Mouse (Mus musculus): ENCODE results near the gene Clstn3. TPM values are rescaled to one million over a fixed set of nuclear protein-coding genes. Genes with fewer than 3 reads are reported as not detected.

Gene Clstn3
- polyA plus RNA-seq, 1 experiment from 2014 or later = 94.2 TPM

DNA sequence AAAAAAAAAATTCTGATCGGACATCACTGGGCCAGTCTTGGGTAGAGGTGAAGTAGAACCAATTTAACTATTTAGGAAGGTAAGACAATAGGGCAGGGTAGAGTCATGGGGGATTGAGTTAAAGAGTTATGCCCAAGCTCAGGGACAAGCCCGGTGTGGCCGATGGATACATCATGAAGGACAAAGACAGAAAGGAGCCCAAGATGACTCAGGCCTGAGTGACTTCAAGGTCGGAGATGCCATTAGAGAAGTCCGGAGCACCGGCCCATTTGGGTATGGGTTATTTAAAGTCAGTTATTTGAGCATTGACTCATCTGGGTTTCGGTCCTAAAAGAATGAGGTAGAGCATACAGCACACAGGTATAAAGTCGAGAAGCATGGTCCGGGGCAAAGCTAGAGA lies 18.1 kb downstream of the Clstn3 start:
- H3K9ac ChIP-seq = no peak overlapping the region
- no peaks in the 10 kb centered on the region for H3K9me3 ChIP-seq (ENCODE audit: control insufficient read depth, low read length)
- 98% methylated on average over 9 of the region's 9 CpGs for WGBS
- no peaks in the 10 kb centered on the region for H3K4me1 ChIP-seq (replicated peaks; ENCODE audit: control insufficient read depth, insufficient read depth, low read length)
- ATAC-seq (ENCODE audit: low FRiP score) (no peak), DNase-seq (ENCODE audit: low spot score) (no peak)
- no peak overlapping the region for H3K27ac ChIP-seq
- peaks cover 65% of the 10 kb centered on the region for H3K36me3 ChIP-seq (replicated peaks; ENCODE audit: control insufficient read depth, insufficient read depth)
- no peaks in the 10 kb centered on the region for H3K27me3 ChIP-seq (ENCODE audit: control insufficient read depth, insufficient read depth, low read length)
- no peak overlapping the region for H3K4me2 ChIP-seq (replicated peaks)
- H3K4me3 ChIP-seq (replicated peaks; ENCODE audit: low read length) = no peak overlapping the region

DNA sequence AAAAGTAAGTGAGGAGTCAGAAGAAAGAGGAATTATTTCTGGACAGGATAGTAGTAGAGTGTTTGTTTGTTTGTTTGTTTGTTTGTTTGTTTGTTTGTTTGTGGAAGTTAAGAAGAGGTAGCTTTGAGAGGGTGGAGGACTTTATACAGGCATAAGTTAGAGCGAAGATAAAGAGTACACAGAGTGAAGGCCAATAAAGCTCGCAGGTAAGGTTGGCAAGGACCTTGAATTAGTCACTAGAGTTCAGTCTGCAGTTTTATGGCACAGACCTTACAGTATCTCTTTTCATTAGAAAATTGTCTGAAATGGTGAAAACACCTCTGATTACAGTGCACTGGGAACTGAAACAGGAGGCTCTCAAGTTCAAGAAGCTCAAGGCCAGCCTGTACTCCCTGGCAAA lies 18.6 kb downstream of the Clstn3 start:
- H3K27me3 ChIP-seq (ENCODE audit: control insufficient read depth, insufficient read depth, low read length) = no peaks in the 10 kb centered on the region
- DNase-seq (ENCODE audit: low spot score) = no peak
- no peak overlapping the region for H3K9ac ChIP-seq
- ATAC-seq (ENCODE audit: low FRiP score) = no peak
- no peak overlapping the region for H3K4me3 ChIP-seq (replicated peaks; ENCODE audit: low read length)
- H3K27ac ChIP-seq = no peak overlapping the region
- no peak overlapping the region for H3K4me2 ChIP-seq (replicated peaks)
- peaks cover 65% of the 10 kb centered on the region for H3K36me3 ChIP-seq (replicated peaks; ENCODE audit: control insufficient read depth, insufficient read depth)
- no peaks in the 10 kb centered on the region for H3K4me1 ChIP-seq (replicated peaks; ENCODE audit: control insufficient read depth, insufficient read depth, low read length)
- H3K9me3 ChIP-seq (ENCODE audit: control insufficient read depth, low read length) = no peaks in the 10 kb centered on the region
- 90% methylated on average over 2 of the region's 2 CpGs for WGBS

DNA sequence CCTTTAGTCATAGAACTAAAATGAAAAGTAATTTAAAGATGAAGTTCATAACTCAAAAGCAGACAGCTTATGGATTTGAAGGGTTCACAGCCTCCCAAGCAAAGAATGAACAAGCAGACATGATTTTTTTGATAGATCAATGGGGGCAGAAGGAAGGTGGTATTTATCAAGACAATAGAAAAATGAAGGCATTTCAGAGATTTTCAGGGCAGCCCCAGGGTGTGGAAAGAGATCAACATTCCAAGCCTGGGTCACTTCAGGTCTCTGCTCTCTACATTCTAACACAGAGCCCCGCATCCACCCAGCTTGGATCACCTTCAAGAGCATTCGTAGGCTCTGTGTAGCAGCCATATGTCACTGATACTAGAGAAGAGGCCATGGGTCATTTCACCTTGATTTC lies 21.3 kb downstream of the Clstn3 start:
- Histone ChIP-seq H3K4me3 (replicated peaks; ENCODE audit: low read length) (no peak overlapping the region), H3K9me3 (ENCODE audit: control insufficient read depth, low read length) (no peaks in the 10 kb centered on the region), H3K4me2 (replicated peaks) (no peak overlapping the region), H3K27me3 (ENCODE audit: control insufficient read depth, insufficient read depth, low read length) (no peaks in the 10 kb centered on the region), H3K4me1 (replicated peaks; ENCODE audit: control insufficient read depth, insufficient read depth, low read length) (no peaks in the 10 kb centered on the region), H3K27ac (no peak overlapping the region), H3K36me3 (replicated peaks; ENCODE audit: control insufficient read depth, insufficient read depth) (peaks cover 57% of the 10 kb centered on the region), H3K9ac (no peak overlapping the region)
- 94% methylated on average over 2 of the region's 2 CpGs for WGBS
- DNase-seq (ENCODE audit: low spot score) (no peak), ATAC-seq (ENCODE audit: low FRiP score) (no peak)

DNA sequence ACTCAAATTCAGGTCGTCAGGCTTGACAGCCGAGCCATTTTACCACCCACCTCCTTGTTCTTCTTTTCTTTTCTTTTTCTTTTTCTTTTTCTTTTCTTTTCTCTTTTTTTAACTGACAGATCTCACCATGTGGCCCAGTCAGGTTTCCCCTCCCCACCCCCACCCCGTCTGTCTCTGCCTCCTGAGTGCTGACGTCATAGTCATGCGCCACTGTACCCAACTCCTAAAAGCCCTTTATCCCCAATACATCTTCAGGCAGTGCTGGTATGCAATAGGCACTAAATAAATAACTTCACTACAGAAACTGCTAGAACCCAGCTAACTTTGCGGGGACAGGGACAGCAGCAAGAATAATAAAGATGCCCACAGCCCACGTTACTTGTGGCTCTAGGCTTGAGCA lies 28.3 kb downstream of the Clstn3 start:
- WGBS = 68% methylated on average over 7 of the region's 7 CpGs
- no peak overlapping the region for H3K27ac ChIP-seq
- peaks cover 2% of the 10 kb centered on the region; the same call in 1 of the 2 replicates for H3K4me1 ChIP-seq (replicated peaks; ENCODE audit: control insufficient read depth, insufficient read depth, low read length)
- H3K4me2 ChIP-seq (replicated peaks) = no peak overlapping the region
- ATAC-seq (ENCODE audit: low FRiP score) (no peak), DNase-seq (ENCODE audit: low spot score) (no peak)
- no peaks in the 10 kb centered on the region for H3K27me3 ChIP-seq (ENCODE audit: control insufficient read depth, insufficient read depth, low read length)
- H3K9me3 ChIP-seq (ENCODE audit: control insufficient read depth, low read length) = no peaks in the 10 kb centered on the region
- H3K36me3 ChIP-seq (replicated peaks; ENCODE audit: control insufficient read depth, insufficient read depth) = peaks cover 64% of the 10 kb centered on the region
- H3K4me3 ChIP-seq (replicated peaks; ENCODE audit: low read length) = no peak overlapping the region
- no peak overlapping the region for H3K9ac ChIP-seq

DNA sequence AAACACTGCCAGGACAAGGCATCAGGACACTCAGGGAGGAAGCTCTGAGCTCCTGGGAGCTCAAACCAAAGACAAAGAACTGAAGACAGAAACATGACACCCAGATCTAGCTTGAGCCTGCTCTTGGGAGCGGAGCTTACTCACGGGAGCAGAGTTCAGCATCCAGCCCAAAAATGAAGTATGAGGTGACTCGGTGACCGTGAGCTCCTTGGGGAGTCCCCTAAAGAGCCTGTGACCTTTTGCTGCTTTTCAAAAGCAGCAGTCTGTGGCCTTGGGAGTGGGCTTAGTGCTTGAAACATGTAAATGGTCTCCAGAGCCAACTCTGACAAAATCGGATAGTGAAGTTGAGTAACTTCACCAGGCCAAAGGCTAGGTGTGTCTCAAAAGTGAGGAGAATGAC lies 29.4 kb downstream of the Clstn3 start:
- WGBS = 79% methylated on average over 5 of the region's 5 CpGs
- H3K9ac ChIP-seq = no peak overlapping the region
- H3K4me1 ChIP-seq (replicated peaks; ENCODE audit: control insufficient read depth, insufficient read depth, low read length) = peaks cover 10% of the 10 kb centered on the region; the same call in 1 of the 2 replicates
- peaks cover 55% of the 10 kb centered on the region for H3K36me3 ChIP-seq (replicated peaks; ENCODE audit: control insufficient read depth, insufficient read depth)
- no peak overlapping the region for H3K4me2 ChIP-seq (replicated peaks)
- ATAC-seq (ENCODE audit: low FRiP score) (no peak), DNase-seq (ENCODE audit: low spot score) (no peak)
- no peaks in the 10 kb centered on the region for H3K9me3 ChIP-seq (ENCODE audit: control insufficient read depth, low read length)
- H3K4me3 ChIP-seq (replicated peaks; ENCODE audit: low read length) = no peak overlapping the region
- H3K27me3 ChIP-seq (ENCODE audit: control insufficient read depth, insufficient read depth, low read length) = no peaks in the 10 kb centered on the region
- H3K27ac ChIP-seq = no peak overlapping the region

DNA sequence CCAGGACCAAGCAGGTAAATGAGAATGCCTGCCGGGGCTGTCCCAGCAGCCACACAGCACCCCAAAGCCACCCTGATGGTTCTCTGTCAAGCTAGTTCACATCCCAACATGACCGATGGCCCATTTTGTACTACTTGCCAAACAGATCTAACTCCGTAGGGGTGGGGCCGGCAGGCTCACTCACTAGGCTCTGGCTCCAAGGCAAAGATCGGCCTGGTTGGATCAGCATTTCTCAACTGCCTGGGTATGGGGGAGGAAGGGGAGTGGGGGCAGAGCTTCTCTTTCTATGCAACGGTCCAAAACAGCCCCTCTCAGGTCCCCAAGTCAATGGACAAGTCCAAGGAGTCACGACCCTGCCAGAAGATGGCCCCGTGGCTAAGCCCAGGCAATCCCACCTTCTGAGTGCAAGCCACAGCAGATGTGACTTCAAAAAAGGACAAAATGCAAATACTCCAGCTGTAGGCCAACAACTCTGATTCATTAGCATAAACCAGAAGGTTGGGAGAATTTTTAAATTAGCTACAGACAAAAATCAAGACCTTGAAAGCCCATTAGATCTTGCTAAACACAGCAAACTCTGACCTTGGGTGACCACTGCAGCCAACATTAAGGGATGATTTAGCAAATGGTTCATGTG lies 30.8 kb downstream of the Clstn3 start:
- Histone ChIP-seq H3K27ac (no peak overlapping the region), H3K4me2 (replicated peaks) (no peak overlapping the region), H3K9ac (no peak overlapping the region), H3K27me3 (ENCODE audit: control insufficient read depth, insufficient read depth, low read length) (no peaks in the 10 kb centered on the region), H3K4me3 (replicated peaks; ENCODE audit: low read length) (no peak overlapping the region), H3K9me3 (ENCODE audit: control insufficient read depth, low read length) (no peaks in the 10 kb centered on the region), H3K4me1 (replicated peaks; ENCODE audit: control insufficient read depth, insufficient read depth, low read length) (peaks cover 10% of the 10 kb centered on the region; the same call in 1 of the 2 replicates), H3K36me3 (replicated peaks; ENCODE audit: control insufficient read depth, insufficient read depth) (peaks cover 52% of the 10 kb centered on the region)
- no peak for DNase-seq (ENCODE audit: low spot score)
- WGBS = 94% methylated on average over 8 of the region's 8 CpGs
- no peak for ATAC-seq (ENCODE audit: low FRiP score)

DNA sequence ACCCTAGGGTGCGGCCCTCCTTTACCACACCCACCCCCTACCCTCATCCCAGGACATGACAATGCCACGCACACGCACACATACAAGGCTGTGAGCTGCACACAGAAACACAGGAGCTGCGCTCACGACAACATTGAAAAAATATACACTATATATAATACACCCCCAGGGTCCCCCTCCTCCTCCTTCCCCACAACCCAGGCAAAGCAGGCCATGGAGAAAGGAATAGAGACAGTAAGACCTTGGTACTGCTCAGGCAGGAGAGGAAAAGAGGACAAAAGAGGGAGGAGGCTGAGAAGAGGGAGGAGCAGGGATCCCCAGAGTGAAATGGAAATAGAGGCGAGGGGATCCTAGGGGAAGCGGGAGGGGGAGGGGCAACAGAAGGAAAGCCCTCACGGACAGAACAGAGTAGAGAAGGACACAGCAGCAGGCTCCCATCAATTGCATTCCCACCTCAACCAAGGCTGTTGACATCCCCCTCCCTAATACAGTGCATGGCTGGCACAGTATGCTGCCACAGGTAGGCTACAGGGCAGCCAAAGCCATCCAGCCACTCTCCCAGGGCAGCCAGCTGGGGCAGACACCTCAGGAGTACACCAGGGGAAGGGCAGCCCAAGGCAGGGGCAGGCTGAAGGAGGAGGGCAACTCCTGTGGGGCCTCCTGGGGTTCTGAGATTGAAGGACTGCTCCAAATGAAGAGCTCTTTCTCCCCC lies 33.7 kb downstream of the Clstn3 start:
- Histone ChIP-seq H3K4me1 (replicated peaks; ENCODE audit: control insufficient read depth, insufficient read depth, low read length) (peaks cover 15% of the 10 kb centered on the region; the same call in 1 of the 2 replicates), H3K27me3 (ENCODE audit: control insufficient read depth, insufficient read depth, low read length) (no peaks in the 10 kb centered on the region), H3K4me3 (replicated peaks; ENCODE audit: low read length) (no peak overlapping the region), H3K4me2 (replicated peaks) (no peak overlapping the region), H3K36me3 (replicated peaks; ENCODE audit: control insufficient read depth, insufficient read depth) (peaks cover 24% of the 10 kb centered on the region), H3K27ac (no peak overlapping the region), H3K9me3 (ENCODE audit: control insufficient read depth, low read length) (no peaks in the 10 kb centered on the region), H3K9ac (peak overlapping the region; percentile 38; the same call in 1 of the 2 replicates)
- DNase-seq (ENCODE audit: low spot score) (no peak), ATAC-seq (ENCODE audit: low FRiP score) (peak; percentile 9; the same call in 1 of the 2 replicates)
- WGBS = 34% methylated on average over 8 of the region's 8 CpGs

DNA sequence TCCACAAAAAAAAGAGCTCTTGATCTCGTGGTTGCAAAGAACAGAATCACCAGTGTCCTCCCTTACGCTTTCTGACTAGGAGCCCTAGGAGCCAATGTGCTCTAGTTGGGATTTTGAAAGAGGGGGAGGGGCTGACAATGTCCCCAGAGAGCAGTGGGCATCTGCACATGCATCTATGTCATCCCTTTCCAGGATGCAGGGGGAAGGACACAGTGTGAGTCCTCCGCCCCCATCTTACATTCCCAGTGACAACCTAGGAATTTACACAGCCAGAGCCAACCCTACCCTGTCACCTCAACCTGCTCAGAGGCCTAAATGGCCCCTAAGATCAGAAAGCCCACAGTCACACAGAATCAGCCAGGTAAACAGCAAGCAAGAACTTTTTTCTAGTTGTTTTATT lies 34.2 kb downstream of the Clstn3 start:
- WGBS = 60% methylated on average over 3 of the region's 3 CpGs
- Histone ChIP-seq H3K27me3 (ENCODE audit: control insufficient read depth, insufficient read depth, low read length) (no peaks in the 10 kb centered on the region), H3K9me3 (ENCODE audit: control insufficient read depth, low read length) (no peaks in the 10 kb centered on the region), H3K36me3 (replicated peaks; ENCODE audit: control insufficient read depth, insufficient read depth) (peaks cover 18% of the 10 kb centered on the region), H3K27ac (no peak overlapping the region), H3K4me2 (replicated peaks) (no peak overlapping the region), H3K9ac (peak overlapping the region; percentile 38; the same call in 1 of the 2 replicates), H3K4me3 (replicated peaks; ENCODE audit: low read length) (no peak overlapping the region), H3K4me1 (replicated peaks; ENCODE audit: control insufficient read depth, insufficient read depth, low read length) (peaks cover 15% of the 10 kb centered on the region; the same call in 1 of the 2 replicates)
- peak; percentile 7; the same call in 1 of the 2 replicates for ATAC-seq (ENCODE audit: low FRiP score)
- no peak for DNase-seq (ENCODE audit: low spot score)

DNA sequence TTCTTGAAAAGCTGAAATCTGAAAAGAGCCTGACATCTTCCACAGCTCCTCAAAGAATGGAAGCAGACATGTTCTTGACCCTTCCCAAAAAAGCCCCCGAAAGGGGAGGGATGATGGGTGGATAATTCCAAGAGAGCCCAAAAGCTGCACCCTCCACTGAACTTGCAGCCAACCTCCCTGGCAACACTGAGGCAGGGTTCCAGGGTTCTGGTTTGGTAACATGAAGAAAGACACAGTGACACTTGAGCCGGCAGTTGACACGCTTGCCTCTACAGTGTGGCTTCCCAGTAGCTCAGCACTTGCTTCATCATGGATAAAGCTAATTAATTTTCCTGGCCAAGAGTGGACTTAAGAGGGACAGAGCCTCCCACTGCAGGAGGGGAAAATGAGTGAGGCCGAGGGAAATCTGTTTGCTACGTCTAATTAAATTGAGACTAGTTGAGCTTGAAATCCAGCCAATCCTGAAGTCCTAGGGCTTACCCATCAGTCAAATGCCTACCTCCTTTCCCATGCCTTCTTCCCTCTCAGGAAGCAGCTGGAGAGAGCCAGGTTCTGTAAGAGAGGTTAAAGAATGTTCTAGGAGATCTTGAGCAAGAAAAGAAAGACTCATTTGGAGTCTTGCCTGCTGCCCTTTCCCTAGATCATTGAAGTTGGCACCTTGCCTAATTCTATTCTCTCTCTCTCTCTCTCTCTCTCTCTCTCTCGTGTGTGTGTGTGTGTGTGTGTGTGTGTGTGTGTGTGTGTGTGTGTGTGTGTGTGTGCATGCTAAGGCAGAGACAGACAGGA lies 36.6 kb downstream of the Clstn3 start:
- no peak overlapping the region for H3K27ac ChIP-seq
- peak; percentile 14; the same call in 1 of the 2 replicates for ATAC-seq (ENCODE audit: low FRiP score)
- DNase-seq (ENCODE audit: low spot score) = peak; percentile 34

More for the DNA sequence above, 36.6 kb downstream of the Clstn3 start:
- Histone ChIP-seq H3K4me2 (replicated peaks) (no peak overlapping the region), H3K36me3 (replicated peaks; ENCODE audit: control insufficient read depth, insufficient read depth) (peaks cover 5% of the 10 kb centered on the region; the same call in 1 of the 2 replicates), H3K9me3 (ENCODE audit: control insufficient read depth, low read length) (no peaks in the 10 kb centered on the region), H3K4me3 (replicated peaks; ENCODE audit: low read length) (no peak overlapping the region), H3K27me3 (ENCODE audit: control insufficient read depth, insufficient read depth, low read length) (no peaks in the 10 kb centered on the region), H3K9ac (no peak overlapping the region), H3K4me1 (replicated peaks; ENCODE audit: control insufficient read depth, insufficient read depth, low read length) (peaks cover 15% of the 10 kb centered on the region; the same call in 1 of the 2 replicates)
- WGBS = 64% methylated on average over 5 of the region's 6 CpGs

All from hindbrain, embryonic 14.5 days (tissue).